17 mouse cellular contexts compared by ENCODE assay signal in genomic region chr9:56414322-56414721, GRCm38 (mm10). TPM values are rescaled to one million over a fixed set of nuclear protein-coding genes. Genes with fewer than 3 reads are reported as not detected.
DNase-seq lines count a peak whose midpoint lies in the region; ATAC-seq and TF ChIP-seq lines count a peak whose summit lies in the region.
"Had no signal": no experiment of that assay in that cellular context is flagged by ENCODE, and none has a peak within 500 bp of the region (broad histone marks: within the 10 kb centered on the region; RNA-seq: fewer than 3 reads in every experiment).

No protein-coding gene starts in this region.

- no peak overlapping the region for H3K4me3 ChIP-seq in kidney, postnatal 0 days (replicated peaks; ENCODE audit: low read depth, low read length)
- H3K4me3 ChIP-seq in thymus, adult 2 months (ENCODE audit: control insufficient read depth, insufficient read depth, low read length): no peak overlapping the region
- H3K4me3 ChIP-seq in MEL (ENCODE audit: control insufficient read depth in 1 of 2, insufficient read depth in 1 of 2, low read depth in 2 of 2, low read length in 2 of 2): no peak overlapping the region
- H3K4me3 ChIP-seq: heart, embryonic 13.5 days; liver, embryonic 13.5 days; midbrain, embryonic 15.5 days; neural tube, embryonic 12.5 days had no signal

- no peak overlapping the region for H3K27ac ChIP-seq in kidney, postnatal 0 days
- H3K27ac ChIP-seq in thymus, adult 2 months (ENCODE audit: control insufficient read depth, insufficient read depth, low read length): no peak overlapping the region
- H3K27ac ChIP-seq in MEL (ENCODE audit: control insufficient read depth, low read depth, low read length): no peak overlapping the region
- H3K27ac ChIP-seq: heart, embryonic 13.5 days; liver, embryonic 13.5 days; macrophage; midbrain, embryonic 15.5 days; neural tube, embryonic 12.5 days had no signal

- intact Hi-C loops in heart, postnatal 14 days (cut with DNase I): no loop called here

- no peak for TF ChIP-seq POLR2A in thymus, adult 2 months (IDR thresholded peaks at IDR 0.05; ENCODE audit: control insufficient read depth, extremely low read depth, insufficient read depth, low read length, poor library complexity)
- TF ChIP-seq POLR2A in MEL (IDR thresholded peaks at IDR 0.05; ENCODE audit: control insufficient read depth in 1 of 2, insufficient read depth in 1 of 2, low read depth in 1 of 2, low read length in 2 of 2, poor library complexity in 1 of 2): no peak

- no peaks in the 10 kb centered on the region for H3K27me3 ChIP-seq in kidney, postnatal 0 days (ENCODE audit: insufficient read depth, low read length)
- no peaks in the 10 kb centered on the region for H3K27me3 ChIP-seq in thymus, adult 2 months (ENCODE audit: control insufficient read depth, insufficient read depth, low read length)
- H3K27me3 ChIP-seq in MEL (ENCODE audit: control insufficient read depth in 1 of 2, insufficient read depth in 2 of 2, low read length in 2 of 2): no peaks in the 10 kb centered on the region
- H3K27me3 ChIP-seq: heart, embryonic 13.5 days; liver, embryonic 13.5 days; midbrain, embryonic 15.5 days; neural tube, embryonic 12.5 days had no signal

- H3K4me1 ChIP-seq in kidney, postnatal 0 days (replicated peaks; ENCODE audit: insufficient read depth, low read length): peaks cover 3% of the 10 kb centered on the region; the same call in 1 of the 2 replicates
- H3K4me1 ChIP-seq in thymus, adult 2 months (replicated peaks; ENCODE audit: control insufficient read depth, insufficient read depth, low read length): peaks cover 5% of the 10 kb centered on the region; the same call in 1 of the 2 replicates
- peaks cover 19 to 29% of the 10 kb centered on the region in 2 experiments for H3K4me1 ChIP-seq in MEL (ENCODE audit: control insufficient read depth in 1 of 2, insufficient read depth in 2 of 2, low read length in 2 of 2)

- H3K79me2 ChIP-seq in MEL (ENCODE audit: control insufficient read depth, insufficient read depth, low read length, poor library complexity): peaks cover 22% of the 10 kb centered on the region

- DNase-seq in kidney, postnatal 0 days (ENCODE audit: low spot score): no peak
- DNase-seq in kidney, postnatal 25 days: no peak
- DNase-seq in thymus, adult 2 months: peak; percentile 9
- no peak for DNase-seq in thymus, postnatal 10 days (ENCODE audit: low spot score in 2 of 2)
- DNase-seq in MEL (ENCODE audit: low read depth, low spot score): peak; percentile 51
- no peak for DNase-seq in heart, postnatal 14 days
- DNase-seq: adrenal gland, adult 8-10 months; cerebellum, adult 2 months; forebrain, postnatal 0 days; gastrocnemius, postnatal 25 days; kidney, adult 18-20 months; liver, embryonic 13.5 days had no signal

- peak; percentile 24; the same call in 1 of the 2 replicates for TF ChIP-seq CTCF in kidney, postnatal 0 days (IDR thresholded peaks at IDR 0.05; ENCODE audit: low read depth)
- TF ChIP-seq CTCF in thymus, adult 2 months (IDR thresholded peaks at IDR 0.05; ENCODE audit: borderline replicate concordance, control insufficient read depth, extremely low read depth, insufficient read depth, low read length, poor library complexity): no peak
- TF ChIP-seq CTCF in MEL (IDR thresholded peaks at IDR 0.05 in 2 of 3, conservative IDR thresholded peaks at IDR 0.05 in 1 of 3; ENCODE audit: control insufficient read depth in 1 of 3, insufficient read depth in 1 of 3, low read depth in 2 of 3, low read length in 3 of 3, poor library complexity in 1 of 3, severe bottlenecking in 1 of 3): peak; percentile 23 to 44 (median 35); a peak in 4 of 6 replicates

- H3K9ac ChIP-seq in kidney, postnatal 0 days (ENCODE audit: low read depth, low read length): no peak overlapping the region
- H3K9ac ChIP-seq in MEL (ENCODE audit: control insufficient read depth, low read depth, low read length, poor library complexity, severe bottlenecking): no peak overlapping the region
- H3K9ac ChIP-seq: forebrain, postnatal 0 days; heart, embryonic 13.5 days; liver, embryonic 13.5 days; midbrain, embryonic 15.5 days; neural tube, embryonic 12.5 days had no signal

- no peak overlapping the region for H3K4me2 ChIP-seq in kidney, postnatal 0 days (ENCODE audit: low read length)
- H3K4me2 ChIP-seq: heart, embryonic 13.5 days; liver, embryonic 13.5 days; midbrain, embryonic 15.5 days; neural tube, embryonic 12.5 days had no signal

- ATAC-seq in kidney, postnatal 0 days (replicated peaks; ENCODE audit: low FRiP score, low read depth): no peak
- ATAC-seq in activated CD4-positive, CD25-positive, alpha-beta regulatory T cell, adult 4 months: no peak
- ATAC-seq: forebrain, postnatal 0 days; midbrain, embryonic 15.5 days had no signal

- H3K9me3 ChIP-seq in kidney, postnatal 0 days (replicated peaks; ENCODE audit: low read length): no peaks in the 10 kb centered on the region
- no peaks in the 10 kb centered on the region for H3K9me3 ChIP-seq in MEL (replicated peaks; ENCODE audit: insufficient read depth, low read length)
- H3K9me3 ChIP-seq: heart, embryonic 13.5 days; liver, embryonic 13.5 days; midbrain, embryonic 15.5 days; neural tube, embryonic 12.5 days had no signal

- no peaks in the 10 kb centered on the region for H3K36me3 ChIP-seq in kidney, postnatal 0 days (ENCODE audit: insufficient read depth, low read length)
- no peaks in the 10 kb centered on the region for H3K36me3 ChIP-seq in thymus, adult 2 months (ENCODE audit: control insufficient read depth, insufficient read depth, low read length)
- peaks cover 0 to 45% of the 10 kb centered on the region in 2 experiments; a peak in 2 of 4 replicates for H3K36me3 ChIP-seq in MEL (ENCODE audit: control insufficient read depth in 1 of 2, insufficient read depth in 2 of 2, low read length in 2 of 2)
- H3K36me3 ChIP-seq: liver, embryonic 13.5 days; midbrain, embryonic 15.5 days; neural tube, embryonic 12.5 days had no signal

- peak; percentile 45 for TF ChIP-seq RAD21 in MEL (IDR thresholded peaks at IDR 0.05; ENCODE audit: low read depth, low read length)

- no peak for TF ChIP-seq EP300 in MEL (IDR thresholded peaks at IDR 0.05; ENCODE audit: low read depth in 1 of 2, low read length in 2 of 2)

TF ChIP-seq in MEL, 35 proteins besides CTCF, POLR2A, EP300 and RAD21:
- TF ChIP-seq ZNF384 (IDR thresholded peaks at IDR 0.05; ENCODE audit: low read depth, low read length): no peak
- TF ChIP-seq POLR2AphosphoS2 (IDR thresholded peaks at IDR 0.05; ENCODE audit: low read length): no peak
- TF ChIP-seq CHD2 (IDR thresholded peaks at IDR 0.05; ENCODE audit: low read length): no peak
- TF ChIP-seq NELFE (IDR thresholded peaks at IDR 0.05; ENCODE audit: low read depth, low read length): no peak
- no peak for TF ChIP-seq POLR2AphosphoS5 (IDR thresholded peaks at IDR 0.05; ENCODE audit: borderline replicate concordance, low read depth, low read length)
- no peak for TF ChIP-seq GABPA (IDR thresholded peaks at IDR 0.05; ENCODE audit: low read depth, low read length)
- no peak for TF ChIP-seq RCOR1 (IDR thresholded peaks at IDR 0.05; ENCODE audit: low read depth, low read length)
- peak; percentile 40; the same call in 1 of the 2 replicates for TF ChIP-seq SMC3 (IDR thresholded peaks at IDR 0.05; ENCODE audit: low read depth, low read length)

RNA-seq across cellular contexts. Expression of gene Peak1, which starts 3.5 kb away (rescaled TPM):
- polyA plus RNA-seq in kidney, postnatal 0 days (2015; fragmentation: Nextera tagmentation; extraction: Ambion mirVana): 11.6 and 12.2 TPM in 2 replicates
- polyA plus RNA-seq in thymus, adult 2 months (2012; rRNA removed): 8.6 and 8.7 TPM in 2 replicates
- total RNA-seq in MEL (2012; rRNA removed): 2.8 and 4.1 TPM in 2 replicates
- polyA plus RNA-seq in MEL (2012; ENCODE audit: insufficient read depth in 1 of 2, insufficient read length in 2 of 2, low read depth in 1 of 2, low replicate concordance in 2 of 2, missing spikeins in 1 of 2): 10 to 100 TPM in 1 of 2 experiments, not detected in 1; 11.7 TPM
- 10 to 100 TPM; 13.4 to 15.3 TPM for polyA plus RNA-seq in activated CD4-positive, CD25-positive, alpha-beta regulatory T cell, adult 4 months (2017; shearing (Covaris generic))
- total RNA-seq in heart, postnatal 14 days (2021): 10 to 100 TPM; 41.7 to 44.5 TPM

RNA-seq across cellular contexts. Expression of gene Hmg20a, which starts 4.1 kb away (rescaled TPM):
- 36.2 and 39.1 TPM in 2 replicates for polyA plus RNA-seq in kidney, postnatal 0 days (2015; fragmentation: Nextera tagmentation; extraction: Ambion mirVana)
- polyA plus RNA-seq in thymus, adult 2 months (2012; rRNA removed): 62.2 and 62.3 TPM in 2 replicates
- 12.5 and 12.6 TPM in 2 replicates for total RNA-seq in MEL (2012; rRNA removed)
- polyA plus RNA-seq in MEL (2012; ENCODE audit: insufficient read depth in 1 of 2, insufficient read length in 2 of 2, low read depth in 1 of 2, low replicate concordance in 2 of 2, missing spikeins in 1 of 2): 10 to 100 TPM in 1 of 2 experiments, not detected in 1; 23.6 TPM
- polyA plus RNA-seq in activated CD4-positive, CD25-positive, alpha-beta regulatory T cell, adult 4 months (2017; shearing (Covaris generic)): 10 to 100 TPM; 37.9 to 42.2 TPM
- 10 to 100 TPM; 27.5 to 28.8 TPM for total RNA-seq in heart, postnatal 14 days (2021)

Comparison
In these comparisons a context has a peak if more than half of its experiments do, and no peak if none do; other contexts are left out.
1. DNase-seq: peak in thymus, adult 2 months (single experiment) and MEL (single experiment); none in kidney, postnatal 0 days (single experiment), kidney, postnatal 25 days (0 of 2), thymus, postnatal 10 days (0 of 2) and heart, postnatal 14 days (0 of 2).